Mouse (Mus musculus) spleen, adult 2 months (tissue): ENCODE measurements around the gene Mprip. TPM values are rescaled to one million over a fixed set of nuclear protein-coding genes. Genes with fewer than 3 reads are reported as not detected.

Source experiments
- DNase-seq, 2 experiments: peaks; one replicate each; pipeline versions ENCODE4 v3.0.0 to v3.0.0-alpha.2; 2012 to 2021; ENCODE audit warnings: low spot score in 2 of 2, low read depth in 1 of 2
- H3K27ac ChIP-seq: fragments of 200-500 bp; 2 replicates; pipeline ENCODE4 v1.5.1; 2012; ENCODE audit warnings: low read length, inconsistent platforms; ENCODE audit not compliant: insufficient read depth
- H3K27me3 ChIP-seq: fragments of 200-500 bp; 2 replicates; pipeline ENCODE4 v1.6.1; 2012; ENCODE audit warnings: mild to moderate bottlenecking, moderate library complexity, low read length, inconsistent platforms; ENCODE audit not compliant: control insufficient read depth, insufficient read depth
- H3K36me3 ChIP-seq: fragments of 200-500 bp; 2 replicates; pipeline ENCODE4 v1.6.1; 2012; ENCODE audit warnings: mild to moderate bottlenecking, low read length, inconsistent platforms; ENCODE audit not compliant: control insufficient read depth, insufficient read depth
- H3K4me1 ChIP-seq: fragments of 200-500 bp; 2 replicates; pipeline ENCODE4 v1.6.1; 2011; ENCODE audit warnings: inconsistent platforms; ENCODE audit not compliant: control insufficient read depth, insufficient read depth, insufficient read length
- H3K4me3 ChIP-seq: fragments of 200-500 bp; 2 replicates; pipeline ENCODE4 v1.5.1; 2011; ENCODE audit warnings: mild to moderate bottlenecking, inconsistent platforms; ENCODE audit not compliant: insufficient read depth, insufficient read length; ENCODE audit errors: extremely low read depth
- CTCF ChIP-seq: fragments of 200-500 bp; IDR thresholded peaks from 2 replicates; pipeline ENCODE4 v1.5.1; 2011; ENCODE audit warnings: mild to moderate bottlenecking, inconsistent platforms; ENCODE audit not compliant: insufficient read depth, insufficient read length, insufficient replicate concordance; ENCODE audit errors: extremely low read depth
- POLR2A ChIP-seq: fragments of 200-500 bp; IDR thresholded peaks from 2 replicates; pipeline ENCODE4 v1.6.1; 2011; ENCODE audit warnings: low read depth, low read length, inconsistent platforms
- WGBS: fragments of 180-500 bp; shearing (Covaris S2); methylation state at CpG from one replicate; pipeline ENCODE4 v1.1.7; 2018; 5-methylcytosine and 5-hydroxymethylcytosine counted together
- polyA plus RNA-seq: library from polyadenylated mRNA; depleted of rRNA; stranded (reverse); fragments of >200 nt; gene quantifications from 2 replicates; pipeline ENCODE4 v1.2.3, GENCODE M21; 2012

Gene Mprip
- polyA plus RNA-seq, 1 experiment, result 55.4 TPM

- H3K4me1 ChIP-seq, result peaks cover 5% of the 10 kb centered on the region; the same call in 1 of the 2 replicates
- peaks cover 13% of the 10 kb centered on the region for H3K36me3 ChIP-seq
- no peaks in the 10 kb centered on the region for H3K27me3 ChIP-seq
- WGBS, result 96% methylated on average over 5 of the region's 5 CpGs
- H3K4me3 ChIP-seq, result no peak overlapping the region
- TF ChIP-seq CTCF, result no peak
- no peak overlapping the region for H3K27ac ChIP-seq
- DNase-seq, result no peak
Observed at GRCm38 (mm10) chr11:59741915-59742314, 80.8 kb downstream of the Mprip start.

DNA sequence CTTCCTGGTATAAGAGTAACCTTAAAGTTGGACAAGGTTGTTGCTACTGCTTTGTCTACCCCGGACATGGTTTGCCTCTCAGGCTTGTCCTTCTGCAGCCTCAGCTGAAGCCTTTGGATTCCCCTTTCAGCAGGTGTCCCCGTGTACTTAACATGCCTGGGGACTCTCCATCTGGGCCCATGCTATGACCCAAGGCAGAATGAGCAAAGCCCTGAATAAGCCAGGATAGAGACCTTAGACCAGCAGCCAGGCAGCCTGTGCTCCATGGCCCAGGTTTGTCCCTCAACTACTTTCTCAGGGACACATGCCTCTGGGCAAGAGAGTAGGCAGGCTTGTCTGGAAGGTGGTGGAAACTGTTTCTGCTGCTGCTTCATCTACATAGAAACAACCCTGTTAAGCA, 82.2 kb downstream of the Mprip start:
- peaks cover 8% of the 10 kb centered on the region; the same call in 1 of the 2 replicates for H3K36me3 ChIP-seq
- H3K27ac ChIP-seq, result no peak overlapping the region
- TF ChIP-seq POLR2A (no peak), CTCF (no peak)
- 84% methylated on average over 2 of the region's 2 CpGs for WGBS
- peaks cover 5% of the 10 kb centered on the region; the same call in 1 of the 2 replicates for H3K4me1 ChIP-seq
- no peaks in the 10 kb centered on the region for H3K27me3 ChIP-seq
- no peak overlapping the region for H3K4me3 ChIP-seq
- DNase-seq, result no peak

DNA sequence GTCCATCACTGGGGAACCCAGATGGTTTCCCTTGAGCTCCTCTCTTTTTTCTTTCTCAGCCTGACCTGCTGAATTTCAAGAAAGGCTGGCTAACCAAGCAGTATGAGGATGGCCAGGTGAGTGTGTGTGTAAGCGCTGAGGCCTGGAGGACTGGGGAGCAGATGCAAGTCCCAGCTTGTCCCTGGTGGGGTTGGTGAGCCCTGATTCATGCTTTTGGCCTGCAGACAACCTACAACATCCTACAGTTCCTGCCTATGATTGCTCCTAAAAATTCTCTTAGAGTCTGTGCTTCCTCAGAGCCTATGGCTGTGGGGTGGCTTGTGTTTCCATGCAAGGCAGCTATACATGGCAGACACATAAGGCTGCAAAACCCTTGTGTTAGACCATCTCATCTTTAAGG, 82.6 kb downstream of the Mprip start:
- peaks cover 9% of the 10 kb centered on the region; the same call in 1 of the 2 replicates for H3K36me3 ChIP-seq
- H3K4me1 ChIP-seq, result peaks cover 5% of the 10 kb centered on the region; the same call in 1 of the 2 replicates
- H3K27ac ChIP-seq, result no peak overlapping the region
- DNase-seq, result no peak
- H3K27me3 ChIP-seq, result no peaks in the 10 kb centered on the region
- H3K4me3 ChIP-seq, result no peak overlapping the region
- no peak for TF ChIP-seq CTCF
- WGBS, result 90% methylated on average over 1 of the region's 1 CpGs

DNA sequence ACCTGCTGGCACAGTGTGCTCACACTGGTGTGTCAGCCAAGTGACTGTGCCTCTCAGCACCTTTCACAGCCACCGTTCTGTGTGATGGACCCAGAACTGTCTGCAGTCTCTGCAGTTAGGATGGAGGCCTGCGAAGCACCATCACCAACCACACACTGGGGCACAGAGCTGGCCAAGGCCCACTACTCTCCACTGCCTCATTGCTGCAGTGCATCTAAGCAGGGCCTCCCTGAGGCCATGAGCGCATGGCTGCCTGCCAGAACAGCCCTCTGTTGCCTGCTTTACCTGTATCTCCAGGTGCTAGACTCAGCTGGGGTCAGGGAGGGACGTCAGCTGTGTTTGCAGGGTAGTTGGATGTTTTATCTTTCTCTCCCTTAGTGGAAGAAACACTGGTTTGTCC, 83.3 kb downstream of the Mprip start:
- H3K4me3 ChIP-seq, result no peak overlapping the region
- TF ChIP-seq CTCF, result no peak
- no peak for TF ChIP-seq POLR2A
- H3K27ac ChIP-seq, result no peak overlapping the region
- peaks cover 9% of the 10 kb centered on the region; the same call in 1 of the 2 replicates for H3K36me3 ChIP-seq
- no peaks in the 10 kb centered on the region for H3K27me3 ChIP-seq
- WGBS, result 94% methylated on average over 4 of the region's 4 CpGs
- H3K4me1 ChIP-seq, result peaks cover 5% of the 10 kb centered on the region; the same call in 1 of the 2 replicates
- no peak for DNase-seq

GRCm38 (mm10) chr11:59745851-59746250, 84.7 kb downstream of the Mprip start:
- H3K4me1 ChIP-seq, result no peaks in the 10 kb centered on the region
- WGBS, result 46% methylated on average over 5 of the region's 5 CpGs
- peaks cover 10% of the 10 kb centered on the region; the same call in 1 of the 2 replicates for H3K36me3 ChIP-seq
- no peak overlapping the region for H3K27ac ChIP-seq
- H3K27me3 ChIP-seq, result no peaks in the 10 kb centered on the region
- H3K4me3 ChIP-seq, result no peak overlapping the region
- TF ChIP-seq CTCF (no peak), POLR2A (no peak)
- DNase-seq, result no peak

DNA sequence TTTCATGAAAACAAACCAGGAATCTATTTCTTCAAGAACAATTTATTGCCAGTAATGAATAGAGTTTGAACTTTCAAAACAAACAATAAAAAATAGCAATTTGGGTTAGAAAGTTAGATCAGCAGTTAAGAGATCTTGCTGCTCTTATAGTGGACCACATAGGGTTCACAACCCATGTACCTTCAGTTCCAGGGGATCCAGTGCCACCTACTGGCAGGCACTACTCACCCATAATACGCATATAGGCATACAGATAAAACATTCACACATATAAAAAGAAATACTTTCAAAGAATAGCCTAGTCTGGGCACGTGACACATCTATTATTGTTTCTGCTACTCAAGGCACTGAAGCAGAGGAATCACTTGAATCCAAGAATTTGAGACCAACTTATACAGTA, 85.5 kb downstream of the Mprip start:
- Histone ChIP-seq H3K27me3 (no peaks in the 10 kb centered on the region), H3K36me3 (peaks cover 10% of the 10 kb centered on the region; the same call in 1 of the 2 replicates), H3K27ac (no peak overlapping the region), H3K4me3 (no peak overlapping the region), H3K4me1 (no peaks in the 10 kb centered on the region)
- TF ChIP-seq POLR2A (no peak), CTCF (peak; percentile 51; the same call in 1 of the 2 replicates)
- 83% methylated on average over 2 of the region's 2 CpGs for WGBS
- DNase-seq, result peak; percentile 28 to 53

DNA sequence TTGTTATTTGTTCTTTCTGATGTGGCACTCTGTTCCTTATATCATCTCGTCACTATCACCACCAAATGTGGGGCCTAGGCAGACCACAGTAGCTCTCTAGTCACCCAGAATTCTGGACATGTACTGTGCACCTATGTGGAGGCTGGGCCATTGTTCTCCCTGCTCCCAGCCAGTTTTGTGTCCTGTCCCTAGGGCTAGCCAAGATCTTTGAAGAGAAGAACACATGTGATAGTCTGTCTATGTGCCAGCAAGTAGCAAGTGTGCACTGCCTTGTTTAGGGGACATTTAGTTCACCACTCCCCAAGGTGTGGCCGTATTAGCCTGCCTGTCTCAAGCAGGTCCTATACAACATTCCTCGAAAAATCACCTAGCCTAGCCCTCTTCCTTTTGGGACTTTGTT, 87.9 kb downstream of the Mprip start:
- no peaks in the 10 kb centered on the region for H3K4me1 ChIP-seq
- no peak overlapping the region for H3K27ac ChIP-seq
- H3K27me3 ChIP-seq, result no peaks in the 10 kb centered on the region
- TF ChIP-seq CTCF (no peak), POLR2A (no peak)
- H3K36me3 ChIP-seq, result peaks cover 8% of the 10 kb centered on the region
- no peak for DNase-seq
- no peak overlapping the region for H3K4me3 ChIP-seq
- WGBS, result 91% methylated on average over 3 of the region's 3 CpGs
